Mouse (Mus musculus) liver, embryonic 14.5 days (tissue): ENCODE results near the gene Sugp2. TPM values are rescaled to one million over a fixed set of nuclear protein-coding genes. Genes with fewer than 3 reads are reported as not detected.

Source experiments
- ATAC-seq: fragments of 200-750 bp; cut with Nextera tagmentation; 2 replicates; pipeline ENCODE4 v1.8.0; 2017; ENCODE audit warnings: moderate number of reproducible peaks, mild to moderate bottlenecking, moderate library complexity; ENCODE audit not compliant: insufficient read depth
- DNase-seq, 3 experiments: peaks; one replicate each; pipeline ENCODE4 v3.0.0-alpha.2; 2012 to 2013; ENCODE audit warnings: low read depth in 3 of 3, low spot score in 3 of 3
- H3K27ac ChIP-seq: fragments of 300-500 bp; sonication (generic); 2 replicates; pipeline ENCODE4 v1.5.1; 2014; ENCODE audit warnings: moderate library complexity, mild to moderate bottlenecking, control low read depth, inconsistent platforms
- H3K27me3 ChIP-seq: fragments of 300-500 bp; sonication (generic); 2 replicates; pipeline ENCODE4 v1.6.1; 2014; ENCODE audit warnings: mild to moderate bottlenecking, low read length, moderate library complexity; ENCODE audit not compliant: control insufficient read depth, insufficient read depth
- H3K36me3 ChIP-seq: fragments of 300-500 bp; sonication (generic); replicated peaks from 2 replicates; pipeline ENCODE4 v1.6.1; 2014; ENCODE audit warnings: low read depth; ENCODE audit not compliant: control insufficient read depth, insufficient read depth
- H3K4me1 ChIP-seq, 2 experiments: fragments of 200-500 bp in 1 of 2; fragments of 300-500 bp in 1 of 2; sonication (generic) in 1 of 2; replicated peaks; 2 replicates each; pipeline ENCODE4 v1.6.1; 2012 to 2014; ENCODE audit warnings: antibody characterized with exemption in 1 of 2, inconsistent platforms in 1 of 2, low read length in 1 of 2; ENCODE audit not compliant: control insufficient read depth in 2 of 2, insufficient read depth in 2 of 2
- H3K4me2 ChIP-seq: fragments of 300-500 bp; sonication (generic); 2 replicates; pipeline ENCODE4 v1.6.1; 2014; ENCODE audit warnings: low read depth, mild to moderate bottlenecking, control low read depth, moderate library complexity
- H3K4me3 ChIP-seq, 2 experiments: fragments of 200-500 bp in 1 of 2; fragments of 300-500 bp in 1 of 2; sonication (generic) in 1 of 2; 2 replicates each; pipeline ENCODE4 v1.5.1; 2012 to 2014; ENCODE audit warnings: low read depth in 2 of 2, low read length in 2 of 2, mild to moderate bottlenecking in 2 of 2, control low read depth in 1 of 2, inconsistent platforms in 1 of 2, moderate library complexity in 1 of 2; ENCODE audit not compliant: insufficient read depth in 1 of 2
- H3K9ac ChIP-seq: fragments of 300-500 bp; sonication (generic); replicated peaks from 2 replicates; pipeline ENCODE4 v1.6.1; 2014; ENCODE audit warnings: mild to moderate bottlenecking, control low read depth, moderate library complexity
- H3K9me3 ChIP-seq: fragments of 300-500 bp; sonication (generic); 2 replicates; pipeline ENCODE4 v1.6.1; 2016; ENCODE audit warnings: low read length, mixed read lengths; ENCODE audit not compliant: control insufficient read depth
- CTCF ChIP-seq: IDR thresholded peaks from 2 replicates; pipeline ENCODE4 v1.5.1; 2016; ENCODE audit warnings: antibody characterized with exemption, low read depth, control low read depth
- EP300 ChIP-seq: IDR thresholded peaks from 2 replicates; pipeline ENCODE4 v1.6.1; 2016; ENCODE audit warnings: antibody characterized with exemption, low read depth
- WGBS: fragments of 180-500 bp; shearing (Covaris S2); extraction: QIAGEN DNeasy Blood & Tissue Kit; methylation state at CpG from one replicate; pipeline ENCODE4 v1.1.7; 2014; ENCODE audit not compliant: insufficient replicate concordance; 5-methylcytosine and 5-hydroxymethylcytosine counted together
- polyA plus RNA-seq, 2 experiments: library from polyadenylated mRNA; depleted of rRNA in 1 of 2; stranded (reverse) in 1 of 2; unstranded in 1 of 2; fragments of >200 nt; fragmentation: Nextera tagmentation in 1 of 2; extraction: Ambion mirVana in 1 of 2; gene quantifications; 2 replicates each; pipeline versions ENCODE4 v1.2.1 to v1.2.3; 2012 to 2014

The Sugp2 gene
- polyA plus RNA-seq, 2 experiments = 9.9 to 17.3 TPM

GRCm38 (mm10) chr8:70317872-70318271, 83.8 kb downstream of the Sugp2 start:
- no peak for TF ChIP-seq EP300
- TF ChIP-seq CTCF = no peak
- H3K9me3 ChIP-seq = no peaks in the 10 kb centered on the region
- no peak overlapping the region for H3K27ac ChIP-seq
- peaks cover 15% of the 10 kb centered on the region for H3K27me3 ChIP-seq
- DNase-seq (no peak), ATAC-seq (no peak)
- no peak overlapping the region for H3K4me3 ChIP-seq
- H3K36me3 ChIP-seq = peaks cover 3% of the 10 kb centered on the region
- H3K4me1 ChIP-seq = 0 out of 4 replicates have a peak, but pooled peaks cover 0 to 2% of the 10 kb centered on the region in 2 experiments
- 68% methylated on average over 5 of the region's 5 CpGs for WGBS
- H3K9ac ChIP-seq = no peak overlapping the region
- no peak overlapping the region for H3K4me2 ChIP-seq

- H3K4me1 ChIP-seq = peaks cover 8 to 15% of the 10 kb centered on the region in 2 experiments
- no peaks in the 10 kb centered on the region for H3K36me3 ChIP-seq
- H3K9ac ChIP-seq = no peak overlapping the region
- H3K9me3 ChIP-seq = no peaks in the 10 kb centered on the region
- no peak overlapping the region for H3K4me3 ChIP-seq
- no peak overlapping the region for H3K27ac ChIP-seq
- no peaks in the 10 kb centered on the region for H3K27me3 ChIP-seq
- DNase-seq (no peak), ATAC-seq (no peak)
- H3K4me2 ChIP-seq = no peak overlapping the region
- WGBS = 79% methylated on average over 3 of the region's 3 CpGs
- TF ChIP-seq CTCF (peak; percentile 51), EP300 (no peak)
Observed at GRCm38 (mm10) chr8:70323716-70324115, 89.7 kb downstream of the Sugp2 start.

DNA sequence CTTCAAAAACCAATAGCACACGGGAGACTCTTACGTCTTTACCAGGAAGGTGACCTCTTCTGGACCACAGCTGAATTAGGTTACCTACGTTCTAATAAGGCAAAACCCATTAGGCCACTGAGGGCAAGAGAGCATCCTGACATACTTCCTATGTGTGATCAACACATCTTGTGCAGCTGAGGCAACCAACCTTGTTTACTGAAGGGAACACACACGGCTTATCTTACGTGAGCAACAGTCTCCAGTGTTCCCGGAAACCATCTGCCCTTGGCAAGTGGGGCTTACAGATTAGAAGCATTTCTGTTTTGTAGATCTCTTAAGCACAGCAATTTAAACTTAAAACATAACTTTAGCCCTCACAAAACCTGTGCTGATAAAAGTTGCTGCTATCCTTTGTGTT, 93.5 kb downstream of the Sugp2 start:
- DNase-seq (peak; percentile 70 to 74 (median 71)), ATAC-seq (peak; percentile 69)
- Histone ChIP-seq H3K4me2 (no peak overlapping the region; the same call in 1 of the 2 replicates), H3K36me3 (peaks cover 17% of the 10 kb centered on the region), H3K27ac (peak overlapping the region; percentile 67), H3K4me1 (peaks cover 8 to 18% of the 10 kb centered on the region in 2 experiments), H3K9me3 (no peaks in the 10 kb centered on the region), H3K9ac (no peak overlapping the region), H3K4me3 (no peak overlapping the region), H3K27me3 (no peaks in the 10 kb centered on the region)
- WGBS = 57% methylated on average over 6 of the region's 6 CpGs
- TF ChIP-seq EP300 (peak; percentile 91), CTCF (no peak)

DNA sequence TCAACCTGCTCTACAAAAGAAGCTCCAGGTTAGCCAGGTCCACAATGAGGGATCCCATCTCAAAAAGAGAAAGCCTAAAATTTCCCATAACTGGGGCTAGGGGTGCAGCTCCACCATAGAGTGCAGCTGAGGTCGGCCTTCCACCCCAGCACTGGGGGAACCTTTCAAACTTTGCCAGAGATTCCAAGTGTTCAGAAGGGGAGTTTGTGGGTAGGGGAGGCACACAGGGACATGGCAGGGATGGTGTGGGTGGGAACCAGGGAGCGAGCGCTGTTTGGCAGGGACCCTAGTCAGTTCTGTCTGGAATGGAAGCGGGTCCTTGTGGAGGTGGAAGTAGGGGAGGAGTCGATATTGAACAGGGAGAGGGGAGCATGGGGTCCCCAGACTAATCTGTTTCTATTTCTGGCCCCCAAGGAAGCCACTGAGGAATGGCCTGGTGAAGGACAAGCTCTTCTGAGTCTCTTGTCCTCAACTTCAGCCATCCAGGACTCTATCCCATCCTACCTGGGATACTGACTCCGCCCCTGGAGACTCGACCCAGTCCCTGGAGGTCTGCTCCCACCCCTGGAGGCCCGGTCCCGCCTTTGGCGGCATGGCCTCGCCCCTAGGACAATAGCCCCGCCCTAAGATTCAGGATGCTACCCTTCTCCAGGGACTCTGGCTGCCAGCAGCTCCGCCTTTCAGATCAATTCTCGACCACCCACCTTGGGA, 95.3 kb downstream of the Sugp2 start, which contains the start of gene Gdf1:
Gdf1 (plus strand) TSS at position 694 of the 711 bp plus-strand sequence.
- Histone ChIP-seq H3K4me3 (no peak within 1 kb of the TSS), H3K4me2 (no peak within 1 kb of the TSS), H3K27me3 (no peaks in the 10 kb centered on the region), H3K4me1 (peaks cover 8 to 18% of the 10 kb centered on the region in 2 experiments), H3K9me3 (no peaks in the 10 kb centered on the region), H3K27ac (peak within 1 kb of the TSS; percentile 67), H3K9ac (no peak within 1 kb of the TSS), H3K36me3 (peaks cover 34% of the 10 kb centered on the region)
- WGBS = 39% methylated on average over 14 of the region's 14 CpGs
- TF ChIP-seq CTCF (no peak), EP300 (no peak)
- no peak for DNase-seq
- ATAC-seq = no peak

Other genes starting within 250 kb of the Sugp2 start
- 18.3 and 19.2 TPM in 2 replicates for gene Gatad2a, start 237.8 kb upstream of the Sugp2 start, polyA plus RNA-seq (2012; rRNA removed)
- 22.7 and 32.9 TPM in 2 replicates for gene Gatad2a, start 237.8 kb upstream of the Sugp2 start, polyA plus RNA-seq (2014; fragmentation: Nextera tagmentation; extraction: Ambion mirVana)
- gene Mau2, start 191.5 kb upstream of the Sugp2 start, polyA plus RNA-seq (2012; rRNA removed) = 19.2 and 19.4 TPM in 2 replicates
- gene Mau2, start 191.5 kb upstream of the Sugp2 start, polyA plus RNA-seq (2014; fragmentation: Nextera tagmentation; extraction: Ambion mirVana) = 15.6 and 19.6 TPM in 2 replicates
- 4.7 and 6.2 TPM in 2 replicates for gene Sugp1, start 191.4 kb upstream of the Sugp2 start, polyA plus RNA-seq (2012; rRNA removed)
- gene Sugp1, start 191.4 kb upstream of the Sugp2 start, polyA plus RNA-seq (2014; fragmentation: Nextera tagmentation; extraction: Ambion mirVana) = 8.8 and 10.3 TPM in 2 replicates
- 1.2 and 1.3 TPM in 2 replicates for gene Tm6sf2, start 161.3 kb upstream of the Sugp2 start, polyA plus RNA-seq (2012; rRNA removed)
- gene Tm6sf2, start 161.3 kb upstream of the Sugp2 start, polyA plus RNA-seq (2014; fragmentation: Nextera tagmentation; extraction: Ambion mirVana) = 0.85 and 1.3 TPM in 2 replicates
- 0.05 and 0.06 TPM in 2 replicates for gene Hapln4, start 150.8 kb upstream of the Sugp2 start, polyA plus RNA-seq (2012; rRNA removed)
- not detected in 2 replicates for gene Hapln4, start 150.8 kb upstream of the Sugp2 start, polyA plus RNA-seq (2014; fragmentation: Nextera tagmentation; extraction: Ambion mirVana)
- 0.01 and 0.11 TPM in 2 replicates for gene Ncan, start 113.4 kb upstream of the Sugp2 start, polyA plus RNA-seq (2012; rRNA removed)
- gene Ncan, start 113.4 kb upstream of the Sugp2 start, polyA plus RNA-seq (2014; fragmentation: Nextera tagmentation; extraction: Ambion mirVana) = not detected in 2 replicates
- 9.3 and 11.1 TPM in 2 replicates for gene Nr2c2ap, start 102.9 kb upstream of the Sugp2 start, polyA plus RNA-seq (2012; rRNA removed)
- gene Nr2c2ap, start 102.9 kb upstream of the Sugp2 start, polyA plus RNA-seq (2014; fragmentation: Nextera tagmentation; extraction: Ambion mirVana) = 11.8 and 12.0 TPM in 2 replicates
- 5.3 and 6.4 TPM in 2 replicates for gene Rfxank, start 95.1 kb upstream of the Sugp2 start, polyA plus RNA-seq (2012; rRNA removed)
- 6.1 and 7.0 TPM in 2 replicates for gene Rfxank, start 95.1 kb upstream of the Sugp2 start, polyA plus RNA-seq (2014; fragmentation: Nextera tagmentation; extraction: Ambion mirVana)
- gene Borcs8, start 94.7 kb upstream of the Sugp2 start, polyA plus RNA-seq (2012; rRNA removed) = 27.0 and 27.1 TPM in 2 replicates
- 25.1 and 25.4 TPM in 2 replicates for gene Borcs8, start 94.7 kb upstream of the Sugp2 start, polyA plus RNA-seq (2014; fragmentation: Nextera tagmentation; extraction: Ambion mirVana)
- 0.03 and 0.04 TPM in 2 replicates for gene Mef2b, start 94.5 kb upstream of the Sugp2 start, polyA plus RNA-seq (2012; rRNA removed)
- not detected in 2 replicates for gene Mef2b, start 94.5 kb upstream of the Sugp2 start, polyA plus RNA-seq (2014; fragmentation: Nextera tagmentation; extraction: Ambion mirVana)
- gene Tmem161a, start 61.9 kb upstream of the Sugp2 start, polyA plus RNA-seq (2012; rRNA removed) = 33.0 and 38.0 TPM in 2 replicates
- gene Tmem161a, start 61.9 kb upstream of the Sugp2 start, polyA plus RNA-seq (2014; fragmentation: Nextera tagmentation; extraction: Ambion mirVana) = 15.6 TPM in 2 replicates
- 14.7 and 16.1 TPM in 2 replicates for gene Slc25a42, start 21.9 kb upstream of the Sugp2 start, polyA plus RNA-seq (2012; rRNA removed)
- 3.3 and 4.5 TPM in 2 replicates for gene Slc25a42, start 21.9 kb upstream of the Sugp2 start, polyA plus RNA-seq (2014; fragmentation: Nextera tagmentation; extraction: Ambion mirVana)
- 12.4 and 13.5 TPM in 2 replicates for gene Armc6, start 240 bp downstream of the Sugp2 start, polyA plus RNA-seq (2012; rRNA removed)
- 10.5 and 12.0 TPM in 2 replicates for gene Armc6, start 240 bp downstream of the Sugp2 start, polyA plus RNA-seq (2014; fragmentation: Nextera tagmentation; extraction: Ambion mirVana)
- 5.5 and 6.5 TPM in 2 replicates for gene Homer3, start 48.6 kb downstream of the Sugp2 start, polyA plus RNA-seq (2012; rRNA removed)
- gene Homer3, start 48.6 kb downstream of the Sugp2 start, polyA plus RNA-seq (2014; fragmentation: Nextera tagmentation; extraction: Ambion mirVana) = 3.9 and 4.2 TPM in 2 replicates
- 17.9 and 20.3 TPM in 2 replicates for gene Ddx49, start 68.3 kb downstream of the Sugp2 start, polyA plus RNA-seq (2012; rRNA removed)
- 20.8 and 22.3 TPM in 2 replicates for gene Ddx49, start 68.3 kb downstream of the Sugp2 start, polyA plus RNA-seq (2014; fragmentation: Nextera tagmentation; extraction: Ambion mirVana)
- 138 and 180 TPM in 2 replicates for gene Cope, start 68.3 kb downstream of the Sugp2 start, polyA plus RNA-seq (2012; rRNA removed)
- gene Cope, start 68.3 kb downstream of the Sugp2 start, polyA plus RNA-seq (2014; fragmentation: Nextera tagmentation; extraction: Ambion mirVana) = 164 and 171 TPM in 2 replicates
- 0.09 and 0.14 TPM in 2 replicates for gene Cers1, start 81.5 kb downstream of the Sugp2 start, polyA plus RNA-seq (2012; rRNA removed)
- gene Cers1, start 81.5 kb downstream of the Sugp2 start, polyA plus RNA-seq (2014; fragmentation: Nextera tagmentation; extraction: Ambion mirVana) = not detected in 2 replicates
- gene Gdf1, start 95.6 kb downstream of the Sugp2 start, polyA plus RNA-seq (2012; rRNA removed) = 0.16 and 0.22 TPM in 2 replicates
- gene Gdf1, start 95.6 kb downstream of the Sugp2 start, polyA plus RNA-seq (2014; fragmentation: Nextera tagmentation; extraction: Ambion mirVana) = not detected in 2 replicates
- gene Upf1, start 119.1 kb downstream of the Sugp2 start, polyA plus RNA-seq (2012; rRNA removed) = 12.3 and 14.1 TPM in 2 replicates
- 9.3 and 11.6 TPM in 2 replicates for gene Upf1, start 119.1 kb downstream of the Sugp2 start, polyA plus RNA-seq (2014; fragmentation: Nextera tagmentation; extraction: Ambion mirVana)
- gene Comp, start 139.3 kb downstream of the Sugp2 start, polyA plus RNA-seq (2012; rRNA removed) = 0.39 and 0.47 TPM in 2 replicates
- 0.29 and 0.85 TPM in 2 replicates for gene Comp, start 139.3 kb downstream of the Sugp2 start, polyA plus RNA-seq (2014; fragmentation: Nextera tagmentation; extraction: Ambion mirVana)
- 3.9 and 4.5 TPM in 2 replicates for gene Crtc1, start 205.4 kb downstream of the Sugp2 start, polyA plus RNA-seq (2012; rRNA removed)
- 2.9 and 3.9 TPM in 2 replicates for gene Crtc1, start 205.4 kb downstream of the Sugp2 start, polyA plus RNA-seq (2014; fragmentation: Nextera tagmentation; extraction: Ambion mirVana)
- 6.5 and 7.1 TPM in 2 replicates for gene Klhl26, start 242.7 kb downstream of the Sugp2 start, polyA plus RNA-seq (2012; rRNA removed)
- 5.0 and 6.0 TPM in 2 replicates for gene Klhl26, start 242.7 kb downstream of the Sugp2 start, polyA plus RNA-seq (2014; fragmentation: Nextera tagmentation; extraction: Ambion mirVana)